Mouse (Mus musculus) adrenal gland, postnatal 36 days (tissue): ENCODE results near the gene Ngdn. TPM values are rescaled to one million over a fixed set of nuclear protein-coding genes. Genes with fewer than 3 reads are reported as not detected.
"Not testable (repeated sequence)": the region's sequence is repeated elsewhere in the genome, so short reads cannot be mapped to it uniquely, and the experiment has no call there.

Experiments used
- DNase-seq, 2 experiments: peaks; one replicate each; pipeline ENCODE4 v3.0.0; 2021; ENCODE audit warnings: mixed read lengths in 1 of 2
- total RNA-seq, 2 experiments: library from RNA; stranded (reverse); gene quantifications; 2 replicates each; pipeline ENCODE4 v1.2.3; 2021

Ngdn gene
- total RNA-seq, 2 experiments from 2014 or later: 34.6 to 44.8 TPM

DNA sequence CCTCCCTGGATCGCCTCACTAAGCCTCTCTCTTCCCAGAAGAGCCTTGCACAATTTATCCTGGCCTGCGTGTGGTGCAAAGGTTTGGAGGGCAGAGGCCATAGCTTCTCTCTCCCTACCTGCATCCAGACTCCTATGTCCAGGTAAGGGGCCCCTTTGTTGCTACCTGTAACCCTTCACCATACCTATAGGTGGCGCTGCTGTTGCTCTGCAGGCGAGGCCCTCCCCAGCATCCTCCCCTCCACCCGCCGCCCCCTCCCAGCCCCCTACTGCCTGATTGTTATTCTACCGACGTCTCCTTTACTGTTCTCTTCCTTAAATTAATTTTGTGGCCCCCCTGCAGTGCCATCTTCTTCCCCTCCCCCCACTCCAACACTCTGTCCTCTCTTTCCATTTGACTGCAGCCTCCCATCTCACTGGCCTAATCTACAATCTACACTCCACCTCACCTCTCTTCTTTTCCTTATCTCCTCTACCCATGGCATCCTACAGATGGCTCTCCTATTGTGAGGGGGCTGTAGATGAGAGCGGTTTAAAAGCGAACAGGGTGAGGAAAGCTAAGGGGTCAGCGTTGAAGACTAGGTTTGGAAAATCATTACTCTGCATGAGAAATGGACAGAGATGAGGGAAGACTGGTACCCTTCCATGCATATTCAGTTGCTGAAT is 13.9 kb downstream of the Ngdn start:
- DNase-seq: no peak

DNA sequence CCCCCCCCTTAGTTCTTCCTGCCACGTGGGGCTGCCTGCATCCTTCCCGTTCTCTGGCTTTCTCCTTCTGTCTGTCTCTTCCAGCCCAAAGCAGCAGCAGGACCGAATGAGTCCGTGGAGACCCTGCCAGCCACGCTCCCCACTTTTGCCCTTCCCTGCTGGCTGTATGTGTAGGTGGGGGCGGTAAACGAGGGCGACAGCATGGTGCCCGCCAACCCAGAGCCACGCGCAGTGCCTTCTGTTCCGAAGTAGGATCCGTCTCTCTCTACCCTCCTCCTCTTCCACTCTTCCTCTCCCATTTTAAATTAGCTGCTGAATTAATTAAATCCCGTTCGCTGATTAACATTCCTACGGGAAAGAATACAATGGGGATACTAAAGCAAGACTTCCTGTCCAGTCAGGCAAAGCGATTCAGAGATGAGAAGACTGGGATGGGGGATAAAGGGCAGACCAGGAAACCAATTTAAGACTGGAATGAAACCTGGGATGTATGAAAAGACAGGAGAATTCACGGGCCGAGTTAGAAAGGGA is 17.5 kb downstream of the Ngdn start:
- no peak for DNase-seq

DNA sequence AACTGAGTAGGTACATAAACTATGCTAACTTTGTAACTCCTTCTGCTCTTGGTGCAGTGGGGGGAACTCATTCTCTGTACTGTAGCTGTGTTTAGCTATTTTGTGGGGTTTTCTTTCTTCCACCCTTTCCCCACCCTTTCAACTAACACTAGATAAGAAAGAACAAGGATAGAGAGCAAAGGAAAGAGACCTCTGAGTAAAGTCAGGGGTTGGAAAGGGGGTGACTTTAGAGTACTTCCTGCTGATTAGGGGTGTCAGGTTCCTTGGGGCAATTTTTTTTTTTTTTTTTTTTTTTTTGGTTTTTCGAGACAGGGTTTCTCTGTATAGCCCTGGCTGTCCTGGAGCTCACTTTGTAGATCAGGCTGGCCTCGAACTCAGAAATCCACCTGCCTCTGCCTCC is 28.4 kb downstream of the Ngdn start:
- DNase-seq: not testable (repeated sequence)

GRCm38 (mm10) chr14:55047971-55048531 is 32.8 kb downstream of the Ngdn start:
- no peak for DNase-seq

GRCm38 (mm10) chr14:55052496-55052895 is 37.2 kb downstream of the Ngdn start:
- DNase-seq: no peak

DNA sequence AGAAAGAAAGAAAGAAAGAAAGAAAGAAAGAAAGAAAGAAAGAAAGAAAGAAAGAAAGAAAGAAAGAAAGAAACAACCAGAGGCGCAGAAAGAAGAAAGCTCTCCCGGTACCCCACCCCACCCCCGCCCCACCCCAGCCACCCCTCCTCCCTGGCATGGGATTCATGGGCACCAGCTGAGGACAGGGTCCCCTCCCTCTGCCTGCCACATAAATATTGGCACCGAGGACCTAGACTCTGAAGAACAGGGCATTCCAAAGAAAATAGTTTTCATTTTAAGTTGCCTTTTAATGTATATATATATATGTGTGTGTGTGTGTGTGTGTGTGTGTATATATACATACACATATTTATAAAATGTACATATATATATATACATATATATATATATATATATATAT is 37.8 kb downstream of the Ngdn start:
- no peak for DNase-seq

- no peak for DNase-seq
Observed at GRCm38 (mm10) chr14:55053708-55054190, 38.5 kb downstream of the Ngdn start.

- no peak for DNase-seq
Observed at GRCm38 (mm10) chr14:55054191-55054749, 39.0 kb downstream of the Ngdn start.

GRCm38 (mm10) chr14:55055167-55055834 is 40.0 kb downstream of the Ngdn start:
- peak; percentile 89 to 93 for DNase-seq

GRCm38 (mm10) chr14:55059009-55059408 is 43.8 kb downstream of the Ngdn start:
- DNase-seq: no peak

- DNase-seq: no peak
Observed at GRCm38 (mm10) chr14:55059931-55060330, 44.7 kb downstream of the Ngdn start.

- DNase-seq: no peak
Observed at GRCm38 (mm10) chr14:55061845-55062244, 46.6 kb downstream of the Ngdn start.

DNA sequence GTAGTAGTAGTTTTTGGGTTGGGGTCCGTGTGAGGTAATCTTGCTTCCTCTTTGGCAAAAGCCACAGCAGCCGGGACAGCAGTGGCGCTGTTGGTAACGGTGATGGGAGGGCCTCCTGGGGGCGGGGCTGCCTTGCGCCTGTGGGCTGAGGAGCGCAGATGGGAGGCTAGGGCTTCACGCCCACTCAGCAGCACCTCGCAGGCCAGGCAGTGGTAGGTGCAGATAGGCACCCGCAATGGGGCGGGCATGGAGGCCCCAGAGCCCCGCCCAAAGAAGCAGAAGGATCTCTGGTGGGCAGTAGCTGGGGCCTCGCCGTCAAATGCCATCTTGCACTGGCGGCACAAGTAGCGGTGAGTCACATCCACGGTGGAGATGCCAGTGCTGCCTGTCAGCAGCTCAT is 47.4 kb downstream of the Ngdn start:
- peak; percentile 33 for DNase-seq

DNA sequence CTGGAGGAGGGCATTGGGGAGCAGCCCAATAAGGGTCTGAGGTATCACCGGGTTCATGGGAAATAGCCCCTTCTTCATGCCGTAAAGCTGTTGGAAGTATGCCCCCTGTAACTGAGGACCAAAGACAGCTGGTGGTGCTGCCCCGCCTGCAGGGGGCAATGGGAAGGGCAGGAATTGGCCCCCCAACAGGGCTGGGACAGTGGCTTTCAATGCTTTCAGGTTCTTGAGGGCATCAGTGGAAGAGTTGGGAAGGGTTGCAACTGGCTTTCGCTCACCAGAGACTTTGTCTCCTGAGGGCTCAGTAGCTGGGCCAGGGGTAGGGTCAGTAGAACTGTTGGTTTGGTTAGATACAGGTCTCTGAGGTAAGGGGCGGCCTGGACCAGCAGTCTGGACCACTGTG is 47.9 kb downstream of the Ngdn start:
- DNase-seq: no peak

DNA sequence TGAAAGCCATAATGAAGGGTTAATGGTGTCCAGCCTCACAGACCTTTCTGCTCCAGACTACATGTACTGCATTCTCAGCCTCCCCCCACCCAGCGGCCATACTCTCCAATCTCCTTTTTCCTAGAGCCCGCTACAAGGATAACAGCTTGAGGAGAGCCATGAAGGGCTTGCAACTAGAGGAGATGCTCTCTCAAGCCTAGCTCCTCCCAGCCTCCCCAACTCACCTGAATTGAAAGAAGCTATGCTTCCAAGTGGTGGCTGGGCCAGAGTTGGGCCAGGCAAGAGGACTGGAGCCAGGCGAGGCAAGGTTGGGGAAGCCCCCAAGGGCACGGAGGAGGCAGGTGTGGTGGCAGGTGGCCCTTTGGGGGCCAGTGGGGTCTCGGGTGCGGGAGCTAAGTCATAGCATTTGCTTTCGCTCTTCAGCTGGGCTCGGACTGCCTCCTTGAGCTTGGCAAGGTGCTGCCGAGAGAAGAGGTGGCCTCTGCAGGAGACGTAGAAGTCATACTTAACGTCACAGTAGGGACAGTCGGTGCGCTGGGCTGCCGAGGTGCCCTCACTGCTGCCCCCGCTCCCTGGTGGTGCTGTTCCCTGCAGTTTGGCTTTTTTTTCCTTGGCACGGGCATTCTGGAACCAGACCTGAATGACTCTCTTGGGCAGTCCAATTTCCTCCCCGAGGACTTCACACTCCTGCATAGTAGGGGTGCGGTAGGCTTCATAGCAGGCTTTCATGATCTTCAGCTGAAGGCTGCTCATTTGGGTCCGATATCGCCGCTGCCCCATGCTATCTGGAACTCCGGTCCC is 48.5 kb downstream of the Ngdn start:
- DNase-seq: no peak

DNA sequence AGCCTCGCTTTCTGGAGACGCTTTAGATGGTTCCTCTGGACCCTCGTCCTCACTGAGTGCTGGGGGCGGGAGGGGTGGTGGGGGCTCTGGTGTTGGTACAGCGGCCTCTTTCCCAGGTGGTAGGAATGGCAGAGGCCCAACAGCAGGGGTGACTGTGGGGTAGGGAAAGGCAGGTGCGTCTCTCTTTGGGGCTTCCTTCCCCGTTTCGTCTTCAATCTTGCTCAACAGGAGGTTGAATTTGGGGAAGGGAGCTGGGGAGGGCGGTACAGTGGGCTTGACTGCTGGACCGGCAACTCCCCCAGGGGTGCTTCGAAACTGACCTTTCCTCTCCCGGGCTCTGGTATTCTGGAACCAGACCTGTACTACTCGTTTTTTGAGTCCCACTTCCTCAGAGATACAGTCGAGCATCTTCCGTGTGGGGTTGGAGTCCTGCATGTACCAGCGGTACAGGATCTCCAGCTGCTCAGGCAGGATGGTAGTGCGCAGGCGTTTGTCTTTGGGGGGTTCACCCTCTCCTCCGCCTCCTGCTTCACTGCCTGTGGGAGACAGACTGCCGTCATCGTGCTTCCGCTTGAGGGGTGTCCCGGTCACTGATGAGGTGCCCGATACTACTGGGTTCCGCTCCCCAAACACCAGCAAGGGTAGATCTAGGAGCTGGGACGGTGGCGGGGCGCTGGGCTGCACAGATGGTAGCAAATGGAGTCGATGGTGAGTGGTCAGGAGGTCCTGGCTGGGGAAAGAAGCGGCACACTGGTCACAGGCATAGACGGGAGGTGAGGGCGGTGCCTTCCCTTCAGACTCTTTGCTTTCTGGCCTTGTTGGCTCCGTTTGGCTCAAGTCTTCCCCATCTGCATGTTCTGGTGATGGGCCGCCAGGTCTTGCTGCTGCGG is 49.5 kb downstream of the Ngdn start:
- DNase-seq: no peak

DNA sequence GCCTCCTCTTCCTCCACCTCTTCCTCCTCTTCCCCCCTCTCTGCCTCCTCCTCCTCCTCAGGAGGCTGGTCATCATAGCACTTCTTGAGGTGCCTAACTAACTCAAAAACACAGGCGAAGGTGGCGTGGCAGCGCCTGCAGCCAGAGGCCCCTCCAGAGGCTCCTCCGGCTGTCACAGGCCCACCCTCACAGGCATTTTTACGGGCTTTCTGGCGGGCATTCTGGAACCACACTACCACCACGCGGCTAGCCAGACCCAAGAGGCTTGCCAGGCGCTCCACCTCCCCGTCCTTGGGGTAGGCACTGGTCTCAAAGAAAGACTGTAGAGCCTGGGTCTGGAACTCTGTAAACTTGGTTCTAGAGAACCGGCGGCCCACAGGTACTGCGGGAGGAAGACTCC is 50.1 kb downstream of the Ngdn start:
- DNase-seq: no peak

- DNase-seq: no peak
Observed at GRCm38 (mm10) chr14:55066042-55066441, 50.8 kb downstream of the Ngdn start.

DNA sequence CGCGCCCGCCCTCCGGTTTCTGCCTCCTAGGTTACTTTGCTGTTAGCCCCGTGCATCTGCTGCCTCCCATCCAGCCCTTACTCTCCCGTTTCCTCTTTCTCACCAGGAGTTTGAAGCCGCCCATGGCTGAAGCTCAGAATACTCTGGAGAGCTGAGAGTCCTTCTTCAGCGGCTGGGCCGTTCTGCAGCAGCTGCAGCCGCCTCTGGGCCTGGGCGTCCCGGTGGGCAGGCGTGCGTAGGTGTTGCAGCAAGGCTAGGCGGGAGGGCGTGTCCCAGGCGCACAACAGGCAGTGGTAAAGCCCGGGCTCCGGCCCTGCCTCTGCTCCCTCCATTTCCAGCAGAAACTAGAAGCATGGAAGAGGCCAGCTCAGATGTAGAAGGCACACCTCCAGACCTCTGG is 56.5 kb downstream of the Ngdn start:
- DNase-seq: no peak
